Mouse (Mus musculus): Measurements from ENCODE around the gene Ctxn2. TPM values are rescaled to one million over a fixed set of nuclear protein-coding genes. Genes with fewer than 3 reads are reported as not detected.
"Not testable (repeated sequence)": the region's sequence is repeated elsewhere in the genome, so short reads cannot be mapped to it uniquely, and the experiment has no call there.

Gene Ctxn2
- 23.4 and 27.4 TPM in 2 replicates for polyA plus RNA-seq (2015; fragmentation: Nextera tagmentation; extraction: Ambion mirVana)

DNA sequence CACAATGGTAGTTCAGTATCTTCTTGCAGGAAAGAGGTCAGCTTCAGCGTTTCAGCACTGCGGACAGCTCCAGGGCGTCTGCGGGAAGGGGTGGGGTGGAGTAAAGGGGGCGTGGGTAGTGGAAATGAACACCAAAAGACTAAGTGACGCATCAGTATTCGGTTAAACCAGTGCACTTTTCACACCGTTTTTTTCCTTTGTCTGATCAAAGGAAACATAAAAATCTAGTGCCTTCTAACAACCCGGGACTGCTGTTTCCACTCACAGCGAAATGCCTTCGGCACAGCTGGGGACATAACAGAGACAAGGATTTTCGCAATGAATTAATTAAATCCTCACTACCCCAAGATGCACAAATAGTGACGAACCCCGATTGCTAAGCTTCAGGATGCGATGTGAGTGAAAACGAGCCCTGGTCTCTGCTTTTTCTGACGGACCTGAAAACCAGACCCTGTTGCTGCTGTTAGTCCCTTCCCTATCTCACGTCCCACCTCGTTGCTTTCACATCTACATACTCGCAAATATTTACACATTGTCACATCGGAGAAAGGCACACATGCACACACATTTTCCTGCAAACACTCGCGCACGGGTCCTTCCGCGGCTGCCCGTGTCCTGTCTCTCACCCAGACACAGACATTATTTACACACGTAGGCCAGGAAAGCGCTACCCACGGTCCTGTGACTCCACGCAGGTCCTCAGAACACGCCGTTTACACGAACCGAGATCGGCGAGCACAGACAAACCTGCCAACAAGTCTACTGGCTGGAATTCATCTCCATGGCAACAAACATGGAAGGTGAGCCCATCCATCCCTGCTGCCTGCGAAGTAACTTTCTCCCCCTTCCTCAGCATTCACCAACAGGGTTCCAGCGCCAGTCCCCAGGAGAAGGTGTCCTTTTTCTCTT is at the start of gene Ctxn2:
Ctxn2 (plus strand) TSS at position 790 of the 909 bp plus-strand sequence.
- H3K27me3 ChIP-seq (replicated peaks; ENCODE audit: control insufficient read depth, insufficient read depth, low read length): no peaks in the 10 kb centered on the region
- peak; percentile 83 for ATAC-seq
- H3K4me3 ChIP-seq (ENCODE audit: low read length): peak within 1 kb of the TSS; percentile 47
- H3K27ac ChIP-seq (ENCODE audit: low read depth, low read length): peak within 1 kb of the TSS; percentile 84
- H3K9ac ChIP-seq (ENCODE audit: low read depth, low read length): peak within 1 kb of the TSS; percentile 67
- peaks cover 4% of the 10 kb centered on the region; the same call in 1 of the 2 replicates for H3K4me1 ChIP-seq (ENCODE audit: control insufficient read depth, insufficient read depth, low read depth, low read length)
- H3K4me2 ChIP-seq (ENCODE audit: low read length): peak within 1 kb of the TSS; percentile 77
- no peaks in the 10 kb centered on the region for H3K36me3 ChIP-seq (ENCODE audit: control insufficient read depth, insufficient read depth, low read length)
- 2% methylated on average over 39 of the region's 39 CpGs for WGBS
- no peaks in the 10 kb centered on the region for H3K9me3 ChIP-seq (ENCODE audit: control insufficient read depth, low read length)

DNA sequence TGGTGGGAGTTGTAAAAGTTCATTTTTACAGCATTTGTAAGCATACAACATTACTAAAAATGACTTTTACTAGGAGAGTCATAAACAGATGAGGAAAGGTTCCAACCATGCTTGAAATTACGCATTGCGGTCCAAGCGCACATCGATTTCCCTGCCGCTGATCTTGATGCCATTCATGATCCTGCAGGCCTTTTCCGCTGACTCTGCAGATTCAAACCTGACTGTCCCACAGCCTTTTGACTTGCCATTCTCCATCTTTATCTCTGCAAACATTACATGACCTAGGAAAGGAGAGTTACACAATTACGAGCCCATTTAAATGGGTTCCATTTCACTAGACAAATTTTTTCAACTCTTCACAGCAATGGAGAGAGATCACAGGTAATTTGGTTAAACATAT is 47.7 kb upstream of the Ctxn2 start:
- H3K4me1 ChIP-seq (ENCODE audit: control insufficient read depth, insufficient read depth, low read depth, low read length): no peaks in the 10 kb centered on the region; the same call in 1 of the 2 replicates
- ATAC-seq: no peak
- peaks cover 13% of the 10 kb centered on the region for H3K36me3 ChIP-seq (ENCODE audit: control insufficient read depth, insufficient read depth, low read length)
- WGBS: 92% methylated on average over 7 of the region's 7 CpGs
- no peaks in the 10 kb centered on the region for H3K9me3 ChIP-seq (ENCODE audit: control insufficient read depth, low read length)
- no peak overlapping the region for H3K9ac ChIP-seq (ENCODE audit: low read depth, low read length)
- no peak overlapping the region for H3K27ac ChIP-seq (ENCODE audit: low read depth, low read length)
- H3K27me3 ChIP-seq (replicated peaks; ENCODE audit: control insufficient read depth, insufficient read depth, low read length): no peaks in the 10 kb centered on the region
- H3K4me3 ChIP-seq (ENCODE audit: low read length): no peak overlapping the region
- no peak overlapping the region for H3K4me2 ChIP-seq (ENCODE audit: low read length)

DNA sequence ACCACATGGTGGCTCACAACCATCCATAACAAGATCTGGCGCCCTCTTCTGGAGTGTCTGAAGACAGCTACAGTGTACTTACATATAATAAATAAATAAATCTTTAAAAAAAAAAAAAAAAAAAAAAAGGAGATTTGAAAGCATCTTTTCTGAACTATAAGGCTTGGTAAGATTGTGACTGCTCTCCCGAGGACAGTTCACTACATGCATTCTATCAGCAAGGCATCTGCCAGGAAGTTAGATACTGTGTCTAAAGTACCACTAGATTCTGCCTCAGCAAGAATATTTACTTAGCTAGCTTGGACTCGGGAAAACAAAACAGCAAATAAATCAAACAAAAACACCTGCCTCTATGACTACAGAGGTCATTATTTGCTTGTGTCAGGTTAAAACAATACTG is 44.4 kb upstream of the Ctxn2 start:
- not testable (repeated sequence) for H3K4me2 ChIP-seq (ENCODE audit: low read length); H3K27me3 ChIP-seq (replicated peaks; ENCODE audit: control insufficient read depth, insufficient read depth, low read length); ATAC-seq; H3K9me3 ChIP-seq (ENCODE audit: control insufficient read depth, low read length); H3K27ac ChIP-seq (ENCODE audit: low read depth, low read length); H3K4me1 ChIP-seq (ENCODE audit: control insufficient read depth, insufficient read depth, low read depth, low read length); H3K4me3 ChIP-seq (ENCODE audit: low read length); H3K9ac ChIP-seq (ENCODE audit: low read depth, low read length)
- peaks cover 28% of the 10 kb centered on the region for H3K36me3 ChIP-seq (ENCODE audit: control insufficient read depth, insufficient read depth, low read length)
- 76% methylated on average over 3 of the region's 3 CpGs for WGBS

DNA sequence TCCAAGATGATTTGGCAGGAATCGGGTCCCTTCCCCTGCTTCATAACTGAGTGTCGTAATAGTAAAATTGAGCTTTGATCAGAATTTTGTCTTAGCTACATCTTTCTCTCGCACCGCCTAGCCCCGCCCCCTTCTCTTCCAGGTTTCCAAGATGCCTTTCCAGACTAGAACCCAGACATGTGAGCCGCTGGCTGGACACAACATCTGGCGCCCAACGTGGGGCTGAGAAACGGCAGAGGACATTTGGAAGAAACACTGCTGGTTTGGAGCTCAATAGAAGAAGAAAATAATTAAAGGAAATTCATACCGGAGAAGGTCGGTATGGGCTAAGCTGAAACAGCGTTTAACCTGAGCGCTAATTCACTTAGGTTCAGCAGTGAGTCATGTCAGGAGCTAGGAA is 32.0 kb upstream of the Ctxn2 start:
- not testable (repeated sequence) for H3K4me3 ChIP-seq (ENCODE audit: low read length); H3K4me2 ChIP-seq (ENCODE audit: low read length); H3K9ac ChIP-seq (ENCODE audit: low read depth, low read length); H3K27me3 ChIP-seq (replicated peaks; ENCODE audit: control insufficient read depth, insufficient read depth, low read length); H3K9me3 ChIP-seq (ENCODE audit: control insufficient read depth, low read length); H3K4me1 ChIP-seq (ENCODE audit: control insufficient read depth, insufficient read depth, low read depth, low read length); ATAC-seq; H3K27ac ChIP-seq (ENCODE audit: low read depth, low read length)
- 97% methylated on average over 13 of the region's 13 CpGs for WGBS
- H3K36me3 ChIP-seq (ENCODE audit: control insufficient read depth, insufficient read depth, low read length): peaks cover 12% of the 10 kb centered on the region

DNA sequence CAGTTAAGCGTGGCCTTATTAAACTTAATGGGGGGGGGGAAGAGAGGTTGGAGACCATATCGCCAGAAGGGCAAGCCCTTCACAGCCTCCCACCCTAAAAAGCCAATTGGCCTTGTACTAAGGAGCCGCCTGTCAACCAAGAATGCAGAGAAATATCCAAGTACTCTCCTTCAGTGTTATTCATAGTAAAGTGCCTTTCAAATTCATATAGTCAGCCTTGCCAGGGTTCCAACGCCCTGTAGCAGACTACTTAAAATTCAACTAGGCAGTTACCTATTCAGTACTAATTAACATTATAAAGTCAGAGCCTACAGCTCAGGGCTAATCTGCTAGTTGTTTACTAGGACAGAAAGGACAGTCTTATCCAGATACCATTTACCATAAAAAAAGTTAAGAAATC is 30.0 kb upstream of the Ctxn2 start:
- whole genome bisulfite sequencing: 90% methylated on average over 4 of the region's 4 CpGs
- not testable (repeated sequence) for ATAC-seq; H3K9ac ChIP-seq (ENCODE audit: low read depth, low read length); H3K4me3 ChIP-seq (ENCODE audit: low read length); H3K4me2 ChIP-seq (ENCODE audit: low read length); H3K4me1 ChIP-seq (ENCODE audit: control insufficient read depth, insufficient read depth, low read depth, low read length); H3K27me3 ChIP-seq (replicated peaks; ENCODE audit: control insufficient read depth, insufficient read depth, low read length); H3K27ac ChIP-seq (ENCODE audit: low read depth, low read length); H3K9me3 ChIP-seq (ENCODE audit: control insufficient read depth, low read length)
- H3K36me3 ChIP-seq (ENCODE audit: control insufficient read depth, insufficient read depth, low read length): peaks cover 12% of the 10 kb centered on the region

DNA sequence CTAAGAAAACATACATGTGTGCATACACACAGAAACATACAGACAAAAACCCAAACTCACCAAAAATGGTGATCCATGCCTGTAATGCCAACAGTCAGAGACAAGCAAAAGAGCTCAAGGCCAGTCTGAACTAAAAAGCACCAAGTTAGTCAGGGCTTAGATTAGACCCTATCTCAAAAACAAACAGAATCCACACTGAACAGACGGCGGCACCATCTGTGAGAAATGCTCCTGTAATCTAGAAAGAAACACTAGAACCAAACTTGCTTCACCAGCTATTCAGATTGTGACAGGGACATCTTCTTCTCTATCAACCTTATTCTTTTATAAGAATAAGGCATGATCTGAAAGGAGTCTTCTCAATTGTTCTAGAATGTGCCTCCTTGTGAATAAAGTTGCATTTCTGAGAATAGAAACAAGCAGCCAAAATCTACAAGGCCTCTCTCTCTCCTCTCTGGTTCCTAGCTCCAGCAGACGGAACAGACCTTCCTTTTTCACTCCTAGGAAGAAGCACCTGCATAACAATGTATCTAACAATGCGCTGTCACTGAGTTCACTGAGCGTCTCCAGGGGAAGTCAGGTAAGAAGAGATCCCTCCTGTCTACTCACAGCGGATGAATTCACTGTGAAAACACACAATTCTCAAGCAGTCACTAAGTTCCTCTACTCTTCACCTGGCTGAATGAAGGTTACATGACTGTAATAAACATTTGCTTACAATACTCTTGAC is 16.9 kb upstream of the Ctxn2 start:
- no peak overlapping the region; the same call in 1 of the 2 replicates for H3K4me2 ChIP-seq (ENCODE audit: low read length)
- 64% methylated on average over 6 of the region's 6 CpGs for WGBS

DNA sequence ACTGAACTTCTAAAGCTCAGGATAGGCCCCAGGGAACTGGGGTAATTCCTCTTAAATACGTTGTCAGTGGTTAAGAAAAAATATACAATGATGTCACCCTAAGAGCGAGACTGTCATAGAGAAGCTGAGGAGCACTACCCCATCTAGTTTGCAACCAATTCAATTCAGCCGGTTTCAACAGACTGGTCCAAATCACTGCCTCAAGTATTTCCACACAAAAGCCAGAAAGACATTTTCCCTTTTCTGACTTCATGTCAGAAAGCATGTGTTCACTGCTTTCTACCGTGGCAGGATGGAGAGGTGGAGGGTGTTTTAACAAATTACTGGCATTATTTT is 14.2 kb upstream of the Ctxn2 start:
- Histone ChIP-seq H3K9ac (ENCODE audit: low read depth, low read length) (peak overlapping the region; percentile 89), H3K27ac (ENCODE audit: low read depth, low read length) (peak overlapping the region; percentile 95), H3K9me3 (ENCODE audit: control insufficient read depth, low read length) (no peaks in the 10 kb centered on the region), H3K4me2 (ENCODE audit: low read length) (peak overlapping the region; percentile 73), H3K27me3 (replicated peaks; ENCODE audit: control insufficient read depth, insufficient read depth, low read length) (no peaks in the 10 kb centered on the region), H3K4me3 (ENCODE audit: low read length) (peak overlapping the region; percentile 70), H3K4me1 (ENCODE audit: control insufficient read depth, insufficient read depth, low read depth, low read length) (peaks cover 20% of the 10 kb centered on the region), H3K36me3 (ENCODE audit: control insufficient read depth, insufficient read depth, low read length) (no peaks in the 10 kb centered on the region)
- 5% methylated on average over 4 of the region's 4 CpGs for WGBS
- peak; percentile 10; the same call in 1 of the 2 replicates for ATAC-seq

More for the DNA sequence above, 16.9 kb upstream of the Ctxn2 start:
- H3K4me1 ChIP-seq (ENCODE audit: control insufficient read depth, insufficient read depth, low read depth, low read length): peaks cover 20% of the 10 kb centered on the region
- H3K36me3 ChIP-seq (ENCODE audit: control insufficient read depth, insufficient read depth, low read length): peaks cover 3% of the 10 kb centered on the region; the same call in 1 of the 2 replicates
- no peaks in the 10 kb centered on the region for H3K9me3 ChIP-seq (ENCODE audit: control insufficient read depth, low read length)
- no peak overlapping the region for H3K4me3 ChIP-seq (ENCODE audit: low read length)
- no peak overlapping the region for H3K9ac ChIP-seq (ENCODE audit: low read depth, low read length)
- H3K27ac ChIP-seq (ENCODE audit: low read depth, low read length): no peak overlapping the region
- no peak for ATAC-seq
- no peaks in the 10 kb centered on the region for H3K27me3 ChIP-seq (replicated peaks; ENCODE audit: control insufficient read depth, insufficient read depth, low read length)

DNA sequence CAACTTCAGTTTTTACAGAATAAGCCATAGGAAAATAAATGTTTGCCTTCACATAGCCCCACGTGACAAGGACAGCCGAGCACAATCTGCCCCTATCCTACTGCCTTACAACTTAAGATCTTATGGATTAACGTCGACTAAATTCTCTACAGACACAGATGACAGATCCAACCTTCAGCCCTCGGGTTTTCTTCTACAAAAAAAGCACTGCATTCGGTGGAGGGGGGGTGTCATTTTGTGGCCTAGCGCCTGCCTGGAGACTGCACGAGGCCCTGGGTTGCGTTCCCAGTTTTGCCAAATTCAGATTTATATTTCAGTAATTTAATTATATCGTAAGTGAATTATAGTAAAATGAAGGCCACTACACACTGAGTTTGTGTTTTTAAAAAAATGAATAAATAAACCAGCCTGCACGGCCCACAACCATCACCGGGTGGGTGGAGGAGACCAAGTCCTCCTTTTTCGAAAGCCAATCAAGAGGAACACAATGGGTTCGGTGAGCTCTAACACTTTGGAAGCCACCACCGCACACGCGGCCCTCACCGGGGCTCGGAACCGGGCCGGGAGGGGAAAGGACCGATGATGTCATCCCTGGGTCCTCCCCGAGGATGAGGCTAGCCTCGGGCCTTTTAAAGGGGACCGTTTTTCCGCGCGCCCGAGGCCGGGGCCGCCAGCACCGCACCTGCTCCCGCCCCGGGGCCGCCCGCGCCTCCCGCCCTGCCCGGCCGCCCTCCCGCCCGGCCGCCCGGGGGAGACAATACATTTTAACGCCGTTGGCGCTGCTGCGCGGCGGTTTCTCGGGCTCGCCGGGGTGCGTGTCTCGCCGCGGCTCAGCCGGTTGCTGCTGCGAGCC is 13.6 kb upstream of the Ctxn2 start:
- under 1% methylated on average over 43 of the region's 59 CpGs for WGBS

More for the DNA sequence above, 13.6 kb upstream of the Ctxn2 start:
- Histone ChIP-seq H3K27me3 (replicated peaks; ENCODE audit: control insufficient read depth, insufficient read depth, low read length) (no peaks in the 10 kb centered on the region), H3K4me3 (ENCODE audit: low read length) (peak overlapping the region; percentile 70), H3K27ac (ENCODE audit: low read depth, low read length) (peak overlapping the region; percentile 95), H3K4me2 (ENCODE audit: low read length) (peak overlapping the region; percentile 73), H3K9me3 (ENCODE audit: control insufficient read depth, low read length) (no peaks in the 10 kb centered on the region), H3K9ac (ENCODE audit: low read depth, low read length) (peak overlapping the region; percentile 89), H3K36me3 (ENCODE audit: control insufficient read depth, insufficient read depth, low read length) (no peaks in the 10 kb centered on the region), H3K4me1 (ENCODE audit: control insufficient read depth, insufficient read depth, low read depth, low read length) (peaks cover 20% of the 10 kb centered on the region)
- ATAC-seq: peak; percentile 76

All from hindbrain, embryonic 16.5 days (tissue).